Mouse (Mus musculus) bone marrow macrophage, adult 2 months (primary cell): ENCODE data around the gene Tmem62.

Source experiments
- CTCF ChIP-seq: IDR thresholded peaks from 2 replicates; pipeline ENCODE4 v1.5.1; 2012; ENCODE audit warnings: low read depth, mild to moderate bottlenecking, low read length, moderate library complexity
- POLR2A ChIP-seq: IDR thresholded peaks from 2 replicates; pipeline ENCODE4 v1.6.1; 2012; ENCODE audit warnings: mild to moderate bottlenecking, low read depth, low read length, borderline replicate concordance

GRCm38 (mm10) chr2:120960261-120960660 lies 16.6 kb upstream of the Tmem62 start:
- no peak for TF ChIP-seq CTCF
- TF ChIP-seq POLR2A: no peak
